Mouse (Mus musculus) CD4-positive helper T cell, adult 2 months (primary cell): ENCODE results near the gene Sorcs2.
"Not testable (repeated sequence)": the region's sequence is repeated elsewhere in the genome, so short reads cannot be mapped to it uniquely, and the experiment has no call there.

ENCODE experiments used
- DNase-seq: peaks from one replicate; pipeline ENCODE4 v3.0.0-alpha.2; 2012; ENCODE audit warnings: low read depth, missing footprints, low spot score

Gene Sorcs2

DNA sequence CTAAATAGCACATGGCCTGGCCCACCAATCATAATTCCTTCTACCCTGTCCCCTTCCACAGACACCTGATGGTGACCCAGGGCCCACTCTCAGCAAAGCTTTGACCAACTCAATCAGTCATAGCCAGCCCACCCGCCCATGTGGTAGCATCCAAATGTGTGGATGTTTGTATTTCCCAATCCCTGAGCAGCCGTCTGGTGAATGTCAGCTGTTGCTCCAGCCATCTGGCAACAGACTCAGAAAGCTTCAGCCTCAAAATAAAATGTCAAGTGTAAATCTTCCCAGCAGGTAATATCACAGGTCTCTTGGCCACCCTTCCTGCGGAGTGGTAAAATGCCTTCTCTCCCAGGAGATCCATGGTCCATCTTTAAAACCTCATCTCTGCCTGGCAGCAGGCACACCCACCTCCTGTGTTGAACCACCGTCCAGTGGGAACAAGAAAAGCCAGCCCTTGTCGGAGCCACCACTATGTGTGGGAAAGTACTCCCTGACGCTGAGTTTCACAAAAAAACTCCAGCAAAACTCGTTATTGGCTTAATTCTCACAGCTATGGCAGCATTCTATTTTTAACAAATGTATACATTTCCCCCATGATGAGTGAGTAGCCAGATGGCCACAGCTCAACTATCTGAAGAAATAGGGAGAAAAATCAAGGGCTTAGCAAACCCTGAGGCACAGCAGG, 93.5 kb downstream of the Sorcs2 start:
- DNase-seq = no peak

GRCm38 (mm10) chr5:36301166-36301565, 96.8 kb downstream of the Sorcs2 start:
- no peak for DNase-seq

- no peak for DNase-seq
Observed at GRCm38 (mm10) chr5:36298049-36298448, 99.9 kb downstream of the Sorcs2 start.

GRCm38 (mm10) chr5:36297246-36297645, 100.7 kb downstream of the Sorcs2 start:
- no peak for DNase-seq

- no peak for DNase-seq
Observed at GRCm38 (mm10) chr5:36293109-36293900, 104.6 kb downstream of the Sorcs2 start.

DNA sequence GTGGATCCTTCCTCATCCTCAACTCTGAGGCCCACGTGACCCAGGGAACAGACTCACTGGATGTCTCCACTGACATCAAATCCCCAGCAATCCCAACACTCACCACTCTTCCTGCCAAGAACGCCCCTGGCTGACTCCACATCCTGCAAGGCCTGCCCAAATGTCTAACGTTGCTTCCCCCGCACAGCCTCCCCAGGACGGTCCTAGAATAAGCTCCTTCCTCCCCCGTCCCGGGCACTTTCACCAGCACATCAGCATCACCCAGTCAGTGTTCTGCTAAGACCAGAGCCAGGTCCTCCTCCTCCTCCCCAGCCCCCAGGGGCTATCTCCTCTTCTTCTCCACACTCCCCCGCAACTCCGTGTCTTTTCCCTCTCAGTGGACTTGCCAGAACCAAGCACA, 105.6 kb downstream of the Sorcs2 start:
- DNase-seq = no peak

GRCm38 (mm10) chr5:36291191-36291590, 106.7 kb downstream of the Sorcs2 start:
- DNase-seq = peak; percentile 22

- DNase-seq = no peak
Observed at GRCm38 (mm10) chr5:36285405-36285804, 112.5 kb downstream of the Sorcs2 start.

DNA sequence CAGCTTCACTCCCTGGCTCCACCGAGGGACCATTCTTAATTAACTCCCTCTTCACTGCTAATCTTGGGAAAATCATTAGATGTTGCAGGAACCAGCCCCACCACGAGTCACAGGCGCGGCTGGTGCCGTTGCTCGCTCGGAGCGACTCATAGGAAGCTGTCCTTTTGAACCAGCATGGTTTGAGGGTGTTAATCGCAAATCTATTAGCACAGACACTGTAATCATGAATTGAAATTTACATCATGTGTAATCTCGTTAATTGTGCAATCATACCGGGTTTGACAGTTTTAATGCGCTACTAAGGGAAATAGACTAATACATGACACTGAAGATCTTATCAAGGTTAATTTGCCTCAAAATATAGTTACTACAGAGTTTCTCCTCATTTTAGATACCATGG, 118.0 kb downstream of the Sorcs2 start:
- no peak for DNase-seq

DNA sequence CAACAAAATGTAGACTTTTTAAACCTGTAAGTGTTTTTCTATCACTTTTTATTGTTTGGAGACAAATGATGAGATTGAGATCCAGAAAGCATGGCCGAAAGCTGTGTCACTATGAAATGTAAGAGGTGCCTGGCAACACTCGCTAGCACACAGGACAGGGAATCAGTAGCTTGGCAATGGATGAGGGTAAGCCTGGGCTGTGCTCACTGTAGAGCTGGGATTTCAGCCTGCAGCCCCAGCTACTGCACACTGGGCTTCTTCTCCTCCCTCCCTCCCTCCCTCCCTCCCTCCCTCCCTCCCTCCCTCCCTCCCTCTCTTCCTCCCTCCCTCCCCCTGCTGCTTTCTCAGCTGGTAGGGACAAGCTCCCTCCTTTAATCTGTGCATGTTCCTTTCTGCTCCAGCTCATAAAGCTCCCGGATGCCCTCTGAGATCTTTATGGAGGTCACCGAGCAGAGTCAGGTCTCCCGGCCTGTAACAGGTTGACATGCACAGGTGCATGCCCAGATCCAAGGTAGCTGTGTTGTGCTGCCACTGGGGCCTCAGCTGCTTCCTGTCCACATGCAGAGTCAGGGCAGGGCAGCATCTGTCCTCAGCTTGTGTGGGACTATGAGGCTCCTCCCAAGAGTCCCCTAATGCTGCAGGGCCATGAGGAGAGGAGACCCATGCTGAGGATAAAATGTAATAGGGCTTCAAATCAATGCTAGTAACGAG, 123.1 kb downstream of the Sorcs2 start:
- DNase-seq = no peak

- DNase-seq = no peak
Observed at GRCm38 (mm10) chr5:36267194-36267769, 130.7 kb downstream of the Sorcs2 start.

GRCm38 (mm10) chr5:36260862-36261261, 137.1 kb downstream of the Sorcs2 start:
- DNase-seq = no peak

- no peak for DNase-seq
Observed at GRCm38 (mm10) chr5:36259691-36260124, 138.2 kb downstream of the Sorcs2 start.

DNA sequence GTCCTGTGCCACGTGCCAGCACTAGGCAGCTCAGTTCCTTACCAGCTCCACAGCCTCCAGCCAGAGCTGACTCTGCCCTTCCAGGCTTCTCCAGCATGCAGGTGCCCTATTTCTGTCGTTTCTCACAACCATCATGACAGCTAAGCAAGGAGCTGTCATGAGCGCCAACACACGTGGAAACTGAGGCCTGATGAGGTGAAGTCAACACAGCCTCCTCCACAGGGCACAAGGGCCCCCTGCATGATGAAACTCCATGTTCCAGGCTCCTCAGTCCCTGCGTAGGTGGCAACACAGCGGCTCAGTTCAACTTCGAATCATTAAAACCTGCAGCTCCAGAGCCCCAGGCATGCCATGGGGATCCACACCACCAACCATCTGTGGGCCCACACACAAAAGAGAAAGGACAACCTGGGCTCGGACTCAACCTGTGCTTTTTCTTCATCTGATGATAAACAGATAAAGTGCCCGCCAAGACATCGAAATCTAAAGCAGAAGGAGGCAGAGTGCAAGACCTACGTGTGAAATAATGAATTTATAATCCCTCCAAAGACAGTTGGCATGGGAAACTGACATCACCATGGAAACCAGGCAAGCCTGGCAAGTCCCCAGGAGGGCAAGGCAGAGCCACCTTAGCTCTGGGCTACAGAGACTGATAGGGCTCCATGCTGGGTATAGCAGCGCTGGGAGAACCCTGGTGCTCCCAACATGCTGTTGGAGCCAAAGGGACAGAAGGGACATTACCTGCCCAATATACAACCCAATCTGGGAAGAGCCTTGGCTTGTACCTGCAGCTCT, 139.4 kb downstream of the Sorcs2 start:
- DNase-seq = no peak

DNA sequence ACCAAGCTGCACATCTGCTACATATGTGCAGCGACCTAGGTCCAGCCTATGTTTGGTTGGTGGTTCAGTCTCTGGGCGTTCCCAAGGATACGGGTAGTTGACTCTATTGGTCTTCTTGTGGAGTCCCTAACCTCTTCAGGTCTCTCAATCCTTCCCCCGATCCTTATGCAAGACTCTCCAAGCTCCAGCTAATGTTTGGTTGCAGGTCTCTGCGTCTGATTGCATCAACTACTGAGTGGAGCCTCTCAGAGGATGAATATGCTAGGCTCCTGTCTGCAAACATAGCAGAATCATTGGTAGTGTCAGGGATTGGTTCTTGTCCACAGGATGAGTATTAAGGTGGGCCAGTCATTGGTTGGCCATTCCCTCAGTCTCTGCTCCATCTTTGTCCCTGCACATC, 140.9 kb downstream of the Sorcs2 start:
- no peak for DNase-seq

DNA sequence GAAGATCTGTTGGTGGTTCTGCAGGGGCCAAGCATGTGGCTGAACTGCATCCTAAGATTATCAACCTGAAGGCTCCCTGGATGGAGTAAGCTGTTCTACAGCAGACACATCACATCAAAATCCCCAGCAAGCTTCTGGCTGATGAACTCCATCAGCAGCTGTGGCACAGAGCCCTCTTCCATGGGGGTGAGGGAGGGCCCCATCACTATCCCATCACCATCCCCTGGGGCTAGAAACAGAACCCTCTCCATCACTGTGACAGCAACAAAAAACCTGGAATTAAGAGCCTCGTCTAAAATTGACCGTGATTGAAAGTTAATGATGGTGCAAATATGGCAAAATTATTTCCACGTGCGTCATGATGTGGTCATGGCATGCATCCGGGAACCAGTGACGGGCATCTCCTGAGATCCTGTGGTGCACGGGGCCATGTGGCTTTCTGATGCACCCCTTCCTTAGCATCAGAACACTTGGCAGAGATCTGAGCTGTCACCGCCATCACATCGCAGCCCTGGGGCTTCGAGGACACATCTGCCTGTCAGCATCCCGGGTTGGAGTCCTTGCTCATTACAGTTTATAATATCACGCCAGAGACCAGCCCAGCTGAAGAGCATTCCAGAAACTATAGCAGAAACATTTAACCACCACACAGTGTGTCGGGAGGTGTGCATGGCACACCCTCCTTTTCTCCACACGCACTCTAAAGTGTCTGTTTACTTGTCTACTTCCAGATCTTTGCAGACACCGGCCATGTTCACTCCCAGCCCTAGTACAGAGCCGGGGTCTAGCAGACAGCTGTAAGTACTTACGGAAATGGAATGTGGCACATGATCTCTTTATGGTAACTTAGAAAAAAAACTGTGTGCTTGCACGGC, 143.1 kb downstream of the Sorcs2 start:
- DNase-seq = no peak

DNA sequence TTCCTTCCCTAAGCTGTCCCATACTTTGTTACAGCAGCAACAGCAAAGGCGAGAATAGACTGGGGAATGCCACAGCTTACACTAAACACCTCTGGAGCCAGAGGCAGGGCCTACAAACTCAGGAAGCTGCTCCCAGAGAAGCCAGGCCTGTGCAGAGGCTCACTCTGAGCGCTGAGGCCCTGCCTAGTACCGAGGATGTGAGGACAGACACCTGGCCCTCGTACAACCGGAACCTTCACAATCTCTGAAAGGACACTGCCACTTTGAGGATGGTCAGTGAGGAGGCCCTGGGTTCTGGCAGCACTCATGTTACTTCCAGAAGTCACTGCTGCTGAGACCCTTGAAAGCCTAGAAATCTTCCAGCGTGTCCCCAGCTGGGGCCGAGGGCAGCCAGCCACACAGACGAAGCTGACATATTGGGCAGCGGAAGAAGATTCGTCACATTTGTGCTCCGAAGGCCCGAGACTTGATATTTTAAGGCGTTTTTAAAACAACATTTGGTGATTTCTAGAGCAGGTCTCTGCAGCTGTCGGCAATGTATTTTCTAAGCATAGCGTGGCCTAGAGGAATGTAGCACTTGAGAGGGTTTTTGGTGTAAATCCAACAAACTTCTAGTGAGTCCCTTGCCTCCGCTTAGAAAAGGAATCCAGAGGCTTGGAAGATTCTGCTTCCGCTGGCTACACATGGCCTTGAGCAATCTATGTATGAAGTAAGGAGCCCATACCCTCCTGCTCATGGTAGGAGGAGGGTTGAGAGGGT, 145.0 kb downstream of the Sorcs2 start:
- DNase-seq = no peak

DNA sequence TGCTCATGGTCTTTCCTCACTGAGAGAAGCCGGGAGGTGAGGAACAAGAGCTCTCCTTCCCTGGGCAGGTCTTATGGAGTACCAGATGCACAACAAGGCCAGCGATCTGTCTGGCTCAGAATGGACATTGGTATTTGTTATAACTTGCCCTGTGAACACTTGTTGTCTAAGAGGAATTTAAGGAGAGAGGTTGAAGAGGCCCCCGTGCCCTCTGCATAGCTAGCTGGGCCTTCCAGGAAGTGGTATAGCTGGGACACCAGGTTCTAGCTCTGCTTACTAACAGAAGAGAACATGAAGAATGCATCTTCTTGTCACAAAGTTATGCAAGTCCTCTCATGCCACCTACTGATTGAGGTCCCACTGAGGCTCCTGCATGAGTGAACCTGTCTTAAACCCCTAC, 149.9 kb downstream of the Sorcs2 start:
- no peak for DNase-seq

DNA sequence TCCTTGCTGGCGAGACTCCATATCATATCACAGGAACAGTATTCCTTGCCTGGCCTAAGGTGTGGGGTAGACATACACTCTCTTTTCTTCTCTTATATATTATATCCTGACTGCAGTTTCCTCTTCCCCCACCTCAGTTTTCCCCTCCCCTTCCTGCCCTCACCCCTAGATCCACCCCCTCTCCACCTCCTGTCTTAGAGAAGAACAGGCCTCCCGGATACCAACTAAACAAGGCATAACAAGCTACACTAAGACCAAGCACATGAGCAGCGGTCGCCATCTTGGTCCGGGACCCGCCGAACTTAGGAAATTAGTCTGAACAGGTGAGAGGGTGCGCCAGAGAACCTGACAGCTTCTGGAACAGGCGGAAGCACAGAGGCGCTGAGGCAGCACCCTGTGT, 160.4 kb downstream of the Sorcs2 start:
- DNase-seq = not testable (repeated sequence)
